Mouse (Mus musculus) stomach, embryonic 16.5 days (tissue): ENCODE results near the gene Nme7. TPM values are rescaled to one million over a fixed set of nuclear protein-coding genes. Genes with fewer than 3 reads are reported as not detected.

Source experiments
- ATAC-seq: fragments of 200-750 bp; cut with Nextera tagmentation; 2 replicates; pipeline ENCODE4 v1.8.0; 2017; ENCODE audit warnings: moderate number of reproducible peaks, moderate TSS enrichment; ENCODE audit not compliant: insufficient read depth, low FRiP score
- H3K27ac ChIP-seq: fragments of 300-500 bp; sonication (generic); 2 replicates; pipeline ENCODE4 v1.5.1; 2014; ENCODE audit warnings: low read length
- H3K27me3 ChIP-seq: fragments of 300-500 bp; sonication (generic); 2 replicates; pipeline ENCODE4 v1.6.1; 2014; ENCODE audit warnings: low read length, control low read depth, mixed read lengths; ENCODE audit not compliant: control insufficient read depth, insufficient read depth
- H3K36me3 ChIP-seq: fragments of 300-500 bp; sonication (generic); 2 replicates; pipeline ENCODE4 v1.6.1; 2014; ENCODE audit warnings: low read length; ENCODE audit not compliant: control insufficient read depth, insufficient read depth
- H3K4me1 ChIP-seq: fragments of 300-500 bp; sonication (generic); 2 replicates; pipeline ENCODE4 v1.6.1; 2014; ENCODE audit warnings: low read length, control low read depth, mixed read lengths; ENCODE audit not compliant: control insufficient read depth, insufficient read depth
- H3K4me2 ChIP-seq: fragments of 300-500 bp; sonication (generic); 2 replicates; pipeline ENCODE4 v1.6.1; 2014; ENCODE audit warnings: low read depth, low read length, mixed read lengths
- H3K4me3 ChIP-seq: fragments of 300-500 bp; sonication (generic); replicated peaks from 2 replicates; pipeline ENCODE4 v1.5.1; 2014; ENCODE audit warnings: mild to moderate bottlenecking, low read length
- H3K9ac ChIP-seq: fragments of 300-500 bp; sonication (generic); 2 replicates; pipeline ENCODE4 v1.6.1; 2014; ENCODE audit warnings: low read length
- H3K9me3 ChIP-seq: fragments of 300-500 bp; sonication (generic); replicated peaks from 2 replicates; pipeline ENCODE4 v1.6.1; 2016; ENCODE audit warnings: low read length, control low read depth; ENCODE audit not compliant: control insufficient read depth
- WGBS: fragments of 180-500 bp; shearing (Covaris S2); extraction: QIAGEN DNeasy Blood & Tissue Kit; methylation state at CpG from one replicate; pipeline ENCODE4 v1.1.7; 2014; 5-methylcytosine and 5-hydroxymethylcytosine counted together
- polyA plus RNA-seq: library from polyadenylated mRNA; unstranded; fragments of >200 nt; fragmentation: Nextera tagmentation; extraction: Ambion mirVana; gene quantifications from 2 replicates; pipeline ENCODE4 v1.2.1, GENCODE M21; 2015

Nme7 gene
- polyA plus RNA-seq, 1 experiment from 2014 or later, result 30.3 TPM

DNA sequence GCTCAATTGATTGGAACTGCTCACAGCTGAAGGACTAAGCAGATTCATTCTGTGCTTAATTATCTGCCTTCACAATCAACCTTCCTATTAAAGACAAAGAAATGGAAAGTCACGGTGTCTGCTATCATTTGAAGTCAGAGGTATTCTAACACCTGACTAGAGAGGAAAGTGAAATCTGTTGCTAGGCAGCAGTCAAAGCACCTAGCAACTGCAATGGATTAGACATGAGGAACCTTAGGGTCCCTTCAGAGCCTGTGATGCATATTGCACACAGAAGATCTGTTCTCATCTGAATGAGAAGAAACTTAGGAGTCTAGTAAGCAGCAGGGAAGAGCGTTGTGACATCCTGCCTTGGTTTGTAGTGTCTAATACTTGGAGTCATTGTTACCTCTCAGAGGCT is 58.1 kb downstream of the Nme7 start:
- Histone ChIP-seq H3K4me3 (no peak overlapping the region), H3K27ac (no peak overlapping the region), H3K4me1 (no peaks in the 10 kb centered on the region), H3K27me3 (no peaks in the 10 kb centered on the region), H3K9ac (no peak overlapping the region), H3K4me2 (no peak overlapping the region), H3K36me3 (no peaks in the 10 kb centered on the region), H3K9me3 (no peaks in the 10 kb centered on the region)
- WGBS, result 84% methylated on average over 2 of the region's 2 CpGs
- ATAC-seq, result no peak

DNA sequence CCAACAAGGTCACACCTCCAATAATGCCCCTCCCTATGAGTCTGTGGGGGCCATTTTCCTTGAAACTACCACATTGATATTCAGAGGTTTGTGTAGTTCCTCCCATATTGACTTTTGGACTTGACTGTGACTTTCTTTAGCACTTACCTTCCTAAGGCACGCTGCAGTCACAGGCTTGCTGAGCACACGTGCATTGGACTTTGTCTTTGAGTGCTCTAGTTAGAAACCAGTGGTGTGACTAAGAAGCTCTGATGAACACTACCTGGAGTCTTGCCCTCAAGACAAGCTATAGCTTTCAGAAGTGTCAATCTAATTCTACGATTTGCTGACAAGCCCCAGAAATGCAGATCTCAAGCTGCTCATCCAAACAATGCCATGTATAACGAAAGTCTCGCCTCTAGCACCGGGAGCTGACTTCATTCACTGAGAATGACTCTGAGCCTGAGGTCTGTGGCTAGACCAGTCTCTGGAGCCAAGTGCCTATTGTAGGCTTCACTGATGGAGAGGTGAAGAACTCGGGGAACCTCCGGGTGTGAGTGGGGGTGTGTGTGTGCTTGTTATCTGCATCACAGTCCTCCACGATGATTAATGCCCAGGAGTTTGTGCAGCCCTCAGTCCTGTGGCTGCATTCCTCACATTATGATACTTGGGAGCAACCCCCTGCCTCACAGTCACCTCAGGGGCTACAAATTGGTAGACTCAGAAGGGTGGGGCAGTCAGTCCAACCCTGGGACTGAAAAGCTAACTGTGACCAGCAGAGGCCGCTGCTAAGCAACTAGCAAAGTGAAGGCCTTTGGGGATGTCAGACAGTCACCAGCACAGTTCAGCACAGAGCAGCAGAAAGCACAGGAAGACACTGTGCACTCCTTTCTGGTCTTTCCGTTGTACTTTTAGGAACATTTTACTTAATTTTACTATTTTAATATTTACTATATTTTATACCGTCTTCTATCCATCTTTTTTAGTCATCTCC is 62.5 kb downstream of the Nme7 start:
- H3K27me3 ChIP-seq, result no peaks in the 10 kb centered on the region
- WGBS, result 69% methylated on average over 12 of the region's 12 CpGs
- H3K4me3 ChIP-seq, result no peak overlapping the region
- no peak overlapping the region for H3K4me2 ChIP-seq
- peak overlapping the region; percentile 47; the same call in 1 of the 2 replicates for H3K27ac ChIP-seq
- no peaks in the 10 kb centered on the region for H3K36me3 ChIP-seq
- no peaks in the 10 kb centered on the region for H3K9me3 ChIP-seq
- no peak overlapping the region for H3K9ac ChIP-seq
- H3K4me1 ChIP-seq, result no peaks in the 10 kb centered on the region; the same call in 1 of the 2 replicates
- ATAC-seq, result peak; percentile 86; the same call in 1 of the 2 replicates

DNA sequence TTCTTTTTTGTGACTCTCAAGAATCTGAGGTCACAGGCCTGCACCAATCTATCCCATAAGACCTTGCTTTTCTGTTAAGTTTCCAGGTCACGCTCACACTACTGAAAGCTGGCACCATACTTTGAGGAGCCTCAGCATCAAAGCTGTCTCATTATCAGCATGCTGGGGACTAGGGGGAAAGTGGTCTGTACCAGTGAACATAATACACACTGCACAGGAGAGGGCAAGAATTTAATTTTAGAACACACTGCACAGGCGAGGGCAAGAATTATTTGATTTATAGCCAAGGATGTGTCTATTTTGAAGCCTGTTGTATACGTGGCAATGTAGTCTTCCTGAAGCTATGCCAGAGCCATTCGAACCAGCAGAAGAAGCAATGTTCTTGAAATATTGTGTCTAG is 64.2 kb downstream of the Nme7 start:
- 71% methylated on average over 4 of the region's 4 CpGs for WGBS
- Histone ChIP-seq H3K27me3 (no peaks in the 10 kb centered on the region), H3K4me2 (no peak overlapping the region), H3K9me3 (no peaks in the 10 kb centered on the region), H3K4me1 (no peaks in the 10 kb centered on the region; the same call in 1 of the 2 replicates), H3K27ac (no peak overlapping the region), H3K9ac (no peak overlapping the region), H3K36me3 (peaks cover 4% of the 10 kb centered on the region; the same call in 1 of the 2 replicates), H3K4me3 (no peak overlapping the region)
- no peak for ATAC-seq

DNA sequence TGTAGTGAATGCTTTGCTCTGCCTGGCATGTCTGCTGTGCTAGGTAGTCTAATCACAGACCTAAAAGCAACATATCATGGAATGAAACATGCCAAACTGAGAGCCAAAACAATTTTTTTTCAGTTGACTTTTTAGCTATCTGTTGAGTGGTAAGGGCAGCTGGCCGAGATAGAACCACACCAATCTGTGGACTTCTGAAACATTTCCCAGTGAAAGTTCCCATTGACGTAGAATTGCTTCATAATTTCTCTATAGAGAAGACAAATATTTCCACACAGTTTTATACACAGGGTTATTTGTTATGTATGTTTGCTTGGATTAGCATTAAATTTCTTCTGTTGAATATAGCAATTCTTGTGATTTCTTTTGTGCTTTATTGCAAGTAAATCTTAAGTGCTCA is 65.9 kb downstream of the Nme7 start:
- no peaks in the 10 kb centered on the region for H3K9me3 ChIP-seq
- no peak overlapping the region for H3K27ac ChIP-seq
- no peak overlapping the region for H3K9ac ChIP-seq
- no peak for ATAC-seq
- 77% methylated on average over 2 of the region's 2 CpGs for WGBS
- no peaks in the 10 kb centered on the region; the same call in 1 of the 2 replicates for H3K4me1 ChIP-seq
- peaks cover 4% of the 10 kb centered on the region; the same call in 1 of the 2 replicates for H3K36me3 ChIP-seq
- H3K27me3 ChIP-seq, result no peaks in the 10 kb centered on the region
- no peak overlapping the region for H3K4me3 ChIP-seq
- H3K4me2 ChIP-seq, result no peak overlapping the region

DNA sequence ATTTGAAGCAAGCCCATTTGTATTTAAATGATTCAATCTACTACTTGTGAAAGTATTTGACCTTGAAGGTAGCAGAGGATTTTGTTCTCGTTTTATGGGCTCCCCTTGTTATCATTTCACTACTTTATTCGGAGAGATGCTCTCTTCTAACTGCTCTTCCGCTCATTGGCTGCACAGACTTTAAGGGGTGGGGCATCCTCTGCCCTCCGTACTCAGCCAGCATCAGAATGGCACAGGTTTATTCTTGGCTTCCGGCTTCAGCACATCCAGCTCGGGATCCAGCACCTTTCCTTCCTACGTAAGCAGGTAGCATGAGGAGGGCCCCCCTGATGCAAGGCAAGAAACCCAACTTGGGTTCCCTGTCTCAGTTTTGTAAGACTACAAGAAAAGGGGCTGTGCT is 69.1 kb downstream of the Nme7 start:
- Histone ChIP-seq H3K9me3 (no peaks in the 10 kb centered on the region), H3K4me3 (no peak overlapping the region), H3K4me1 (no peaks in the 10 kb centered on the region; the same call in 1 of the 2 replicates), H3K36me3 (peaks cover 4% of the 10 kb centered on the region; the same call in 1 of the 2 replicates), H3K27me3 (no peaks in the 10 kb centered on the region), H3K9ac (no peak overlapping the region), H3K27ac (no peak overlapping the region), H3K4me2 (no peak overlapping the region)
- WGBS, result 85% methylated on average over 7 of the region's 7 CpGs
- no peak for ATAC-seq

GRCm38 (mm10) chr1:164374020-164374419 is 70.1 kb downstream of the Nme7 start:
- no peaks in the 10 kb centered on the region for H3K4me1 ChIP-seq
- 66% methylated on average over 7 of the region's 7 CpGs for WGBS
- ATAC-seq, result no peak

GRCm38 (mm10) chr1:164375626-164376025 is 71.7 kb downstream of the Nme7 start:
- H3K4me2 ChIP-seq, result no peak overlapping the region

More at GRCm38 (mm10) chr1:164374020-164374419, 70.1 kb downstream of the Nme7 start:
- H3K9me3 ChIP-seq, result no peaks in the 10 kb centered on the region
- H3K4me3 ChIP-seq, result no peak overlapping the region
- H3K27ac ChIP-seq, result no peak overlapping the region
- no peak overlapping the region for H3K4me2 ChIP-seq
- no peak overlapping the region for H3K9ac ChIP-seq
- H3K27me3 ChIP-seq, result no peaks in the 10 kb centered on the region
- H3K36me3 ChIP-seq, result peaks cover 4% of the 10 kb centered on the region; the same call in 1 of the 2 replicates

DNA sequence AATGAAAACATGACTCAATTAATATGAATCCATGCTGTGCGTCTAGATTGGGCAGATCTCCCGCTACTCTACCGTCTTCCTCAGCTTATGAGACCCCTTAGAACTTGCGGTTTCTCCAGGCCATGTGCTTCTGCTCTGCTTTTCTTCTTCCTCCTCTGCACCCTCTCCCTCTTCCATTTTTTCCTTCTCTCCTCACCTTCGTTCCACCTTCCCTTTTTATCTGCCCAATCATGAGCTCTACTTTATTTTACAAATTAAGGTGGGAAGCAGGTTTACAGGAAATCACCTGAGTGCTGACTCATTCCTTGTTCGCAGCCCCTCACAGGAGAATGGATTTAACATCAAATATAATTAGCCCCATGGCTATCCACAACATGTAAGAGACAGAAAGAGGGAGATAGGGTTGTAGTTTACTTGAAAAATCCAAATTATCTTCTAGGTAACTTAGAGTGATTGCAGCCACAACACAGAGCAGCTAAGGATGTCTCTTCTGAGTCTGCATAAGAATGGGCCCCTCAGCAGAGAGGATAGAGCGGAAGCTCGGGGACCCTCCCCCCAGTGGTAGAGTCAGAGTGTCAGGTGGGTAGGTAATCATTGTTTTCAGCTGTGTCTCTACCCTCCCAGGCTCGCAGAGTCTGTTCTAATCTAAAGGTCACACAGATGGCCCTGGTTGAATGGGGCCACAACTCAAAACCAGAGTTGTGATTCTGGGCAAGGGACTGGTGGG is 73.0 kb downstream of the Nme7 start:
- Histone ChIP-seq H3K4me3 (no peak overlapping the region), H3K27ac (no peak overlapping the region), H3K4me1 (no peaks in the 10 kb centered on the region), H3K9ac (no peak overlapping the region), H3K4me2 (no peak overlapping the region), H3K36me3 (no peaks in the 10 kb centered on the region), H3K27me3 (no peaks in the 10 kb centered on the region), H3K9me3 (no peaks in the 10 kb centered on the region)
- WGBS, result 81% methylated on average over 9 of the region's 9 CpGs
- no peak for ATAC-seq

More at GRCm38 (mm10) chr1:164375626-164376025, 71.7 kb downstream of the Nme7 start:
- WGBS, result 94% methylated on average over 9 of the region's 9 CpGs
- ATAC-seq, result no peak
- Histone ChIP-seq H3K27ac (no peak overlapping the region), H3K4me1 (no peaks in the 10 kb centered on the region), H3K9me3 (no peaks in the 10 kb centered on the region), H3K36me3 (peaks cover 4% of the 10 kb centered on the region; the same call in 1 of the 2 replicates), H3K9ac (no peak overlapping the region), H3K4me3 (no peak overlapping the region), H3K27me3 (no peaks in the 10 kb centered on the region)

GRCm38 (mm10) chr1:164383621-164384020 is 79.7 kb downstream of the Nme7 start:
- no peak overlapping the region for H3K4me2 ChIP-seq
- H3K4me3 ChIP-seq, result no peak overlapping the region
- no peaks in the 10 kb centered on the region for H3K27me3 ChIP-seq
- no peaks in the 10 kb centered on the region; the same call in 1 of the 2 replicates for H3K36me3 ChIP-seq
- H3K9me3 ChIP-seq, result no peaks in the 10 kb centered on the region
- WGBS, result 89% methylated on average over 8 of the region's 8 CpGs
- no peak for ATAC-seq
- H3K4me1 ChIP-seq, result no peaks in the 10 kb centered on the region
- no peak overlapping the region for H3K27ac ChIP-seq
- H3K9ac ChIP-seq, result no peak overlapping the region
